Mouse (Mus musculus) kidney, embryonic 15.5 days (tissue): ENCODE data around the gene Mex3d. TPM values are rescaled to one million over a fixed set of nuclear protein-coding genes. Genes with fewer than 3 reads are reported as not detected.

ENCODE experiments used
- ATAC-seq: fragments of 200-750 bp; cut with Nextera tagmentation; replicated peaks from 2 replicates; pipeline ENCODE4 v1.8.0; 2017; ENCODE audit warnings: moderate TSS enrichment; ENCODE audit not compliant: low FRiP score
- H3K27ac ChIP-seq: fragments of 300-500 bp; sonication (generic); 2 replicates; pipeline ENCODE4 v1.5.1; 2015; ENCODE audit warnings: mild to moderate bottlenecking, inconsistent platforms
- H3K27me3 ChIP-seq: fragments of 300-500 bp; sonication (generic); 2 replicates; pipeline ENCODE4 v1.6.1; 2015; ENCODE audit warnings: inconsistent platforms
- H3K36me3 ChIP-seq: fragments of 300-500 bp; sonication (generic); 2 replicates; pipeline ENCODE4 v1.6.1; 2015; ENCODE audit warnings: inconsistent platforms
- H3K4me1 ChIP-seq: fragments of 300-500 bp; sonication (generic); 2 replicates; pipeline ENCODE4 v1.6.1; 2015; ENCODE audit warnings: inconsistent platforms
- H3K4me2 ChIP-seq: fragments of 300-500 bp; sonication (generic); 2 replicates; pipeline ENCODE4 v1.6.1; 2015; ENCODE audit warnings: moderate library complexity, mild to moderate bottlenecking, inconsistent platforms
- H3K4me3 ChIP-seq: fragments of 300-500 bp; sonication (generic); replicated peaks from 2 replicates; pipeline ENCODE4 v1.5.1; 2015; ENCODE audit warnings: mild to moderate bottlenecking, inconsistent platforms
- H3K9ac ChIP-seq: fragments of 300-500 bp; sonication (generic); 2 replicates; pipeline ENCODE4 v1.6.1; 2015; ENCODE audit warnings: mild to moderate bottlenecking, inconsistent platforms
- H3K9me3 ChIP-seq: fragments of 300-500 bp; sonication (generic); replicated peaks from 2 replicates; pipeline ENCODE4 v1.6.1; 2016; ENCODE audit warnings: inconsistent platforms
- WGBS: fragments of 180-500 bp; shearing (Covaris S2); methylation state at CpG from one replicate; pipeline ENCODE4 v1.1.7; 2015; ENCODE audit warnings: mixed read lengths; 5-methylcytosine and 5-hydroxymethylcytosine counted together
- polyA plus RNA-seq: library from polyadenylated mRNA; unstranded; fragments of >200 nt; fragmentation: Nextera tagmentation; extraction: Ambion mirVana; gene quantifications from 2 replicates; pipeline ENCODE4 v1.2.1, GENCODE M21; 2015

Gene Mex3d
- polyA plus RNA-seq, 1 experiment from 2014 or later = 7.1 TPM

GRCm38 (mm10) chr10:80425041-80425440, 37.6 kb upstream of the Mex3d start:
- no peak overlapping the region for H3K4me3 ChIP-seq
- 93% methylated on average over 3 of the region's 3 CpGs for WGBS
- no peaks in the 10 kb centered on the region for H3K9me3 ChIP-seq
- peaks cover 100% of the 10 kb centered on the region for H3K36me3 ChIP-seq
- ATAC-seq = no peak
- no peak overlapping the region for H3K4me2 ChIP-seq
- H3K9ac ChIP-seq = no peak overlapping the region
- H3K27me3 ChIP-seq = no peaks in the 10 kb centered on the region
- H3K4me1 ChIP-seq = peaks cover 18% of the 10 kb centered on the region
- no peak overlapping the region for H3K27ac ChIP-seq

DNA sequence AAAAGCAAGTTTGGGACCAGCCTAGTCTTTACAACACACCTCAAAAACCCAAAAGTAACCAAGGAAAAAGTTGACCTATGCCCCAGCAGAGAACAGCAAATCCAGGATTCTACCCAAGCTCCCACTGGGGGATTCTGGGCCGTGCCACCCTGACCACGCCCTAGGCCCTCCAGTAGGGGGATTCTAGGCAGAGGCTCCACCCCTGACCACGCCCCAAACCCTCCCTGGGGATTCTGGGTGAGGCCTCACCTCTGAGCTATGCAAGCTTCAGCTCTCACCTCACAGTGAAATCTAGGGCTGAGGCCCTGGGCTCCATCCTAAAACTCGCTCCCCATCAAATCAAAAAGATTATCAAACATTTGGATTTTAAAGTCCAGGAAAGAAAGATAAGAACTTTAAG, 36.1 kb upstream of the Mex3d start:
- Histone ChIP-seq H3K9ac (no peak overlapping the region), H3K36me3 (peaks cover 100% of the 10 kb centered on the region), H3K27ac (no peak overlapping the region), H3K4me2 (no peak overlapping the region), H3K27me3 (no peaks in the 10 kb centered on the region), H3K4me3 (no peak overlapping the region), H3K4me1 (peaks cover 25% of the 10 kb centered on the region), H3K9me3 (no peaks in the 10 kb centered on the region)
- WGBS = 52% methylated on average over 4 of the region's 4 CpGs
- peak; percentile 59; the same call in 1 of the 2 replicates for ATAC-seq

GRCm38 (mm10) chr10:80421651-80422472, 34.4 kb upstream of the Mex3d start:
- no peak overlapping the region for H3K27ac ChIP-seq
- WGBS = 86% methylated on average over 9 of the region's 9 CpGs
- H3K4me3 ChIP-seq = no peak overlapping the region
- H3K9ac ChIP-seq = no peak overlapping the region
- no peaks in the 10 kb centered on the region for H3K9me3 ChIP-seq
- no peaks in the 10 kb centered on the region for H3K27me3 ChIP-seq
- H3K4me1 ChIP-seq = peaks cover 29% of the 10 kb centered on the region
- ATAC-seq = peak; percentile 41; the same call in 1 of the 2 replicates
- H3K36me3 ChIP-seq = peaks cover 100% of the 10 kb centered on the region
- no peak overlapping the region for H3K4me2 ChIP-seq

DNA sequence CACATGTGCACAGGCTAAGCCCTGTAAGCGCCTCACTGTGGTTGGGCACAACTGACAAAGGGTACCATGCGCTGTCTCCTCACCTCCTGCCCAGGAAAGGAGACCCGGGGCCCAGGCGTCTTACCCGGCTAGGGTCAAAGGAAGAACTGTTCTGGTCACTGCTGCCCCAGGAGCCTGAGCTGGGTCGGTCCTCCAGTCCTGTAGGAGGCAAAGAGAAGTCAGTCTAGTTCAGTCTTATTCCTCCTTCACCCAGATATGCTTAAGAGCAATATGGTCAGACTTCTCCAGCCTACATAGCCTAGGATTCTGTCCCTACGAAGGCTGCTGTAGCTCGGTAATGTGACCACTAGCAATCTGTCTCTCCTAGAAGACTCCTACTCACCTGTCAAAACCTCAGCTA, 33.7 kb upstream of the Mex3d start:
- H3K9ac ChIP-seq = no peak overlapping the region
- WGBS = 90% methylated on average over 8 of the region's 8 CpGs
- no peak overlapping the region for H3K27ac ChIP-seq

GRCm38 (mm10) chr10:80420729-80421128, 33.3 kb upstream of the Mex3d start:
- Histone ChIP-seq H3K4me2 (no peak overlapping the region), H3K4me1 (peaks cover 29% of the 10 kb centered on the region), H3K9me3 (no peaks in the 10 kb centered on the region), H3K4me3 (no peak overlapping the region), H3K27ac (no peak overlapping the region), H3K36me3 (peaks cover 100% of the 10 kb centered on the region), H3K27me3 (no peaks in the 10 kb centered on the region), H3K9ac (no peak overlapping the region)
- 93% methylated on average over 10 of the region's 10 CpGs for WGBS
- ATAC-seq = no peak

More for the DNA sequence above, 33.7 kb upstream of the Mex3d start:
- no peak overlapping the region for H3K4me2 ChIP-seq
- H3K4me1 ChIP-seq = peaks cover 29% of the 10 kb centered on the region
- H3K9me3 ChIP-seq = no peaks in the 10 kb centered on the region
- H3K4me3 ChIP-seq = no peak overlapping the region
- no peak for ATAC-seq
- peaks cover 100% of the 10 kb centered on the region for H3K36me3 ChIP-seq
- H3K27me3 ChIP-seq = no peaks in the 10 kb centered on the region

DNA sequence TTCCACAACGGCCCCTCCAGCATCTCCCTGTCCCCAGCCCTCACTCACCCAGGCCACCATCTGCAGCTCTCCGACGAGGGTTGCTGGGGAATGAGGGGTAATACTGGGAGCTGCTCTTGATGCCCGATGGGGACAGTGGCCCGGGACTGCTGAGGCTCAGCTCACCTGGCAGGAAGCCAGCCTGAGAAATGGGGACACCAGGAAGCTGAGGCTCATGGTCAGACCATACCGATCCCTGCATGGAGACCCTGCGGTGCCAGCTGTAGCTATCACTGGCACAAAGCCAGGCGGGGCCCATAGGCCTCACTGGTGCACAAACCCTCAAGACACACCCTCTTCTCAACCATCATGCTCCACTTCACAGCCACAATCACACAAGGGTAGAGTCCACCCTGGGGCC, 32.0 kb upstream of the Mex3d start:
- Histone ChIP-seq H3K4me3 (no peak overlapping the region), H3K4me2 (no peak overlapping the region), H3K27me3 (no peaks in the 10 kb centered on the region), H3K36me3 (peaks cover 100% of the 10 kb centered on the region), H3K9ac (0 out of 2 replicates have a peak overlapping the region, but pooled peaks have one; percentile 21), H3K9me3 (no peaks in the 10 kb centered on the region), H3K27ac (no peak overlapping the region), H3K4me1 (peaks cover 29% of the 10 kb centered on the region)
- ATAC-seq = no peak
- 84% methylated on average over 8 of the region's 8 CpGs for WGBS

DNA sequence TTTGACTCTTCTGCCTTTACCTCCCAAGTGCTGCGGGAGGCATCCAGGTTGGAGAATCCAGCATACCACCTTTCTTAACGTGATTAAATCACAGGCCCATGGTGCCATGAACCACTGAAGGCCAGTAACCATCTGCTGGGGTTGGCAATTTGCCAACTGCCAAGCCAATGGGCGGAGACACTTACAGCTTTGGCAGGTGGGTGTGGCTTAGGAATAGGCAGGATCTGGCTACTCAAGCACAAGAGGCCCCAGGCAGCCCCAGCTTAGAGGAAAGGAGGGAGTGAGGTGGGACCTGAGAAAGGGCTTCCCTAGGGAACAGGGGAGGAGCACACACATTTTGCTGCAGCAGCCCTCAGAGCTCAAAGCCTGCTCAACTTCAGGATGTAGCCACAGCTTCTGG, 30.9 kb upstream of the Mex3d start:
- Histone ChIP-seq H3K4me2 (no peak overlapping the region), H3K27ac (no peak overlapping the region), H3K9ac (no peak overlapping the region), H3K4me1 (peaks cover 20% of the 10 kb centered on the region), H3K36me3 (peaks cover 100% of the 10 kb centered on the region), H3K4me3 (no peak overlapping the region), H3K9me3 (no peaks in the 10 kb centered on the region), H3K27me3 (no peaks in the 10 kb centered on the region)
- WGBS = 67% methylated on average over 3 of the region's 3 CpGs
- ATAC-seq = no peak

GRCm38 (mm10) chr10:80417841-80418240, 30.4 kb upstream of the Mex3d start:
- H3K4me3 ChIP-seq = no peak overlapping the region
- H3K27ac ChIP-seq = no peak overlapping the region
- H3K36me3 ChIP-seq = peaks cover 100% of the 10 kb centered on the region
- 100% methylated on average over 1 of the region's 1 CpGs for WGBS
- peaks cover 18% of the 10 kb centered on the region for H3K4me1 ChIP-seq
- H3K9me3 ChIP-seq = no peaks in the 10 kb centered on the region
- ATAC-seq = no peak
- H3K9ac ChIP-seq = no peak overlapping the region
- H3K4me2 ChIP-seq = no peak overlapping the region
- H3K27me3 ChIP-seq = no peaks in the 10 kb centered on the region

DNA sequence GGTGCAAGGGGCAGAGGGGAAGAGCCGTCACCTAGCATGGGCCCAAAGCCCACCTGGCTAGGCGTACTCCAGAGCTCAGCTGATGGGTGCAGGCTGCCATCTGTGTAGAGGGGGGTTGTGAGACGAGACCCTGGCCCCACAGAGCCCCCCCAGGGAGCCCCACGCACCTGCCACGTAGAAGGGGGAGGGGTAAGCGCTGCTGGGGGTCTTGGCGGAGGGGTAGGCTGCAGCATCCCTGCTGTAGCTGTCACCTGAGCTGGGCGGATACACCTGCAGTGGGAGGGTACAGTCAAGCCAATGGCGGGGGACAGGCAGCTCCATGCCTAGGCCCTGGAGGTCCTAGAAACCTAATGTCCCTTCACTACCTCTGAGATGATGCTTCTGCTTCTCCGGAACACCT, 29.9 kb upstream of the Mex3d start:
- Histone ChIP-seq H3K4me2 (no peak overlapping the region), H3K27ac (no peak overlapping the region), H3K9me3 (no peaks in the 10 kb centered on the region), H3K4me3 (no peak overlapping the region), H3K9ac (no peak overlapping the region), H3K27me3 (no peaks in the 10 kb centered on the region), H3K36me3 (peaks cover 100% of the 10 kb centered on the region), H3K4me1 (peaks cover 18% of the 10 kb centered on the region)
- WGBS = 93% methylated on average over 10 of the region's 10 CpGs
- no peak for ATAC-seq

DNA sequence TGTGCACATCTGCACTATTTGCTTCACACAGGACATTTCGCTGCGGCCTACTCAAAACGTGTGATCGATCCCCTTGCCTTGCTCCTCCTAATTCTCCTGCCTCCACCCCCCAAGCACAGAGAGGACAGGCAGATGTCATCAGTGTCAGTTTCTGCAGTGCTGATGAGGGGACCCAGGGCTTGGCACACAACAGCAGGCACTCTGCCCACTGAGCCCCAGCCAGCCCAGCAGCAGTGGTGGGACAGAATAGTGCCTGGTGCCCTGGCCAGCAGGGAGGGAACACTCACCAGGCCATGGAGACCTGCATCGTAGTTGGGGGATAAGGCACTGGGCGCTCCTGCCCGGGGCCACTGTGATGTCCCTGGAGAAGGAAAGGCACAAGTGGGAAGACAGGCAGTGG, 28.1 kb upstream of the Mex3d start:
- WGBS = 95% methylated on average over 7 of the region's 7 CpGs
- Histone ChIP-seq H3K27me3 (no peaks in the 10 kb centered on the region), H3K4me3 (no peak overlapping the region), H3K9me3 (no peaks in the 10 kb centered on the region), H3K4me2 (no peak overlapping the region), H3K4me1 (peaks cover 18% of the 10 kb centered on the region), H3K36me3 (peaks cover 100% of the 10 kb centered on the region), H3K9ac (no peak overlapping the region), H3K27ac (no peak overlapping the region)
- no peak for ATAC-seq

GRCm38 (mm10) chr10:80412656-80413541, 25.4 kb upstream of the Mex3d start:
- Histone ChIP-seq H3K9ac (no peak overlapping the region), H3K4me2 (no peak overlapping the region), H3K36me3 (peaks cover 93% of the 10 kb centered on the region), H3K27ac (no peak overlapping the region), H3K4me3 (no peak overlapping the region), H3K27me3 (no peaks in the 10 kb centered on the region), H3K9me3 (no peaks in the 10 kb centered on the region), H3K4me1 (peaks cover 5% of the 10 kb centered on the region)
- no peak for ATAC-seq
- WGBS = 84% methylated on average over 44 of the region's 44 CpGs

DNA sequence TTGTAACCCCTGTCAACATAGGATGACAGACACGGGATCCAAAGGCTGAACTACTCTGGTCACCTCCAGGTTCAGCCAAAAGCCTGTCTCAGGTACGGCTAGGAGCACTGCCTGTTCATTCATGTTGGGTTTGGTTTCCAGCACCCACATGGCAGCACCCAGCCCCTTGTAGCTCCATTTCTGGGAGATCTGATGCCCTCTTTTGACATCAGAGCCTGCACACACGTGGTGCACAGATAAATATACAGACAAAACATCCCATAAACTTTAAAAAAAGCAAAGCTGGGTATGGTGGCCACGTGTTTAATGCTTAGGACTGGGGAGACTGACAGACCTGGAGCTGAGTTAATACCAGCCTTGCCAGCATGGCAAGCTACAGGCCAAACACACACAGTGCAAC, 20.5 kb upstream of the Mex3d start:
- Histone ChIP-seq H3K4me3 (peak overlapping the region; percentile 96; the same call in 1 of the 2 replicates), H3K4me1 (peaks cover 34% of the 10 kb centered on the region), H3K27ac (peak overlapping the region; percentile 93), H3K9ac (peak overlapping the region; percentile 91; the same call in 1 of the 2 replicates), H3K36me3 (peaks cover 60% of the 10 kb centered on the region), H3K9me3 (no peaks in the 10 kb centered on the region), H3K4me2 (peak overlapping the region; percentile 89), H3K27me3 (no peaks in the 10 kb centered on the region)
- WGBS = 48% methylated on average over 4 of the region's 4 CpGs
- ATAC-seq = no peak
